Mouse (Mus musculus): ENCODE data around the gene Sun1.

Sun1 gene

GRCm38 (mm10) chr5:139252081-139252909, 51.9 kb downstream of the Sun1 start, which contains the start of gene Get4:
Gene Get4, plus strand, starts transcription at chr5:139252324.
- DNase-seq = peak; percentile 99 to 100

GRCm38 (mm10) chr5:139252910-139253245, 52.4 kb downstream of the Sun1 start:
- DNase-seq = peak in 1 of 2 experiments; percentile 25

DNA sequence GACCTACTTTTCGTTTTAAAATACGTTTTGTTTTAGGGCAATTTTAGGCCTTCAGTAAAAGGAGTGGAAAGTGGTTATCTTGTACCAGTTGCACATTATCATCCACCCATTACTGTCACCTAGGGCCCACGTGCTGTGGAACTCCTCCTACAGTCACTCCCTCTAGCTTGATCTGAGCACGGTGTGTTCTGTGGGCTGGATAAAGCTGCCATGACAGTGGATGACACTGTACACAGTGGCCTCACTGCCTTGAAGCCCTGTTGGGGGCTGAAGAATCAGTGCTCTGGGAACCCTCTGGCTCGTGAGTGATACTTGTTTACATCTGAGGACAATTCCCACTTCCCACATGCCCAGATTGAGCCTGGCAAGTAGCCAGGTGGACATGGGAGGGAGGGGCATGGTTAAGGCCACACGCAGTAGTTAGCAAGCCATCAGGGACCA, 52.9 kb downstream of the Sun1 start:
- DNase-seq = peak; percentile 27 to 58

DNA sequence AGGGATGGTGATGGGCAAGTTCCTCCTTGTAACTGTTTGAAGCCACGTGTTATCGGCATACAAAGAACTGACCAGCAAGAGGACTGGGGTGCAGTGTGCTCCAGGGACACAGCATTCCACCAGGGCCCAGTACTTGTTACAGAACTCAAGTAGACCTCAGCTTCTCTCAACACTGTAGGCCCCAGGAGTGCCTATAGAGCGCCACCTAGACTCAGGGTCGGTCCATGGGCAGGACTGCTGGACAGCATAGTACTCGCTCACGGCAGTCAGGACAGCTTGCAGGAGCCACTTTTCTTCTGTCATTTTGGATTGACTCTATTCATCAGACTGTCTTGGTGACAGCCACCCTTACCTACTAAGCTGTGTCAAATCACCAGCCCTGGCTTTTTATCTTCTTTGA, 54.5 kb downstream of the Sun1 start:
- no peak for DNase-seq

DNA sequence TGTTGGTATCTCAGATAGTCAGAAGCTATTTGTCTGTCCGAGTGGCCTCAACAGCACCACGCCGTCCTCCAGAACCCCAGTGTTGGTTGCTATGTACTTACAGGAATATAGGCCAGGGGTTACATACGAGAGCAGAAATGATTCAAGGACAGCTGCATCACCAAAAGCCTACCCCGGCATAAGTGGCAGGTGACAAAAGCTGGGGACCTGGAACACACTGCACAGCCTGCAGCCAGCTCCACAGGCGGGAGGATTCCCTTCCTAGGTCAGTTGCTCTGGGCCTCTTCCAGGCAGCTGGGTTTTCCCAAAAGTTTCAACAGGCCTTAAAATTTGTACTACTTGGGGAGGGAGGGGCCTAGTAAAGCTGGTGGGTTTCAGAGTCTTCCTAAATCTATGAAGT, 55.3 kb downstream of the Sun1 start:
- no peak for DNase-seq

GRCm38 (mm10) chr5:139256211-139256765, 55.9 kb downstream of the Sun1 start:
- no peak for DNase-seq

- DNase-seq = no peak
Measured at GRCm38 (mm10) chr5:139257265-139257664, 56.8 kb downstream of the Sun1 start.

DNA sequence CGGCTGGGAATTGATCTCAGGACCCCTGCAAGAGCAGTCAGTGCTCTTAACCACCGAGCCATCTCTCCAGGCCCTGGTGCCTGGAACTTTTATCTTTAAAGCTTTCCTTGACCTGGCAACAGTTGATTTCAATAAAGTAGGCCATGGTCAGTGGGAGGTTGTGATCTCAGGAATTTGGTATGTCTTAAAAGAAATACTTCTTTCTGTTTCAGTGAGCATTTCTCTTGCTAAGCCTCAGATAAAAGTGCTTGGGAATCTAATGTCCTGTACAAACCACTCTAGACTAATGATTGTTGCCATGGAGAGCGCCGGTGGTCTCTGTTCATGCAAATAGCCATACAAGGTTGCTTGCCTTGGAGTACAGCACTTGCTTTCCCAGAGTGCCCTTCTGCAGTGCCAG, 57.4 kb downstream of the Sun1 start:
- DNase-seq = no peak

GRCm38 (mm10) chr5:139258371-139259035, 58.1 kb downstream of the Sun1 start:
- DNase-seq = peak in 1 of 2 experiments; percentile 14

DNA sequence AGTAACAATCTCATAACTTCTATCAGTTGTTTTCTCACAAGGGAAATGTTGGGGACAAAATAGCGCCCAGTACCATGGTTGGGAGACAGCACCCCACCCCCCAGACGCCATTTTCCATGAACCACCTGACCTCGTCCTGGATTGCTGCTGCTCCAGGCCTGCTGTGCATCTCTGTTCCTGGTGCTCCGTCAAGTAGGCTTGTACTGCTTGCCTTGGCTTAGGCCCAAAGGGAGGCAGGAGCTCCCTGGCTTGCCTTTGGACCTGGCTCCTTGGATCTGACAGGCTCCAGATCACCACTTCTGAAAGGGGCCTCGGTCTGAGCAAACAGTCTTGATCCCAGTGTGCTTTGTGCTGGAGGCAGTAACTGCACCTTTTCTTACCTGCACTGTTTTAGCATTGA, 59.4 kb downstream of the Sun1 start:
- peak; percentile 70 to 73 for DNase-seq

DNA sequence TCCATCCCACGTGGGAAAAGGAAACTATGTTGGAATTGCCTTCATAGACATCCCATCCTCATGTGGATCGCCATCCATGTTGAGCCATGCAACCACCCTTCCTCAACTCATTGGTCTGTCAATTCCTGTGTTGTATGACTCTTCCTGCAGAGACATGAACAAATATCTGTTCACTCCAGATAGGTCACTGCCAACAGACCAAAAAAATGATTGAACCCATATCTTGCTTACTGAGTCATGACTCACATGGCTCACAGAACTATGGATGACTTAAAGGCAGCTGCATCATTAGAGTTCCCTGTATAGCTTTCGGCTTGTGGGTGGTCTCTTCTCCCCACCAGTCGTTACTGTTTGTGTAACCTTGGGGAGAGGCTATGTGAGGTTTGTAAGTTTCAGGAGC, 61.0 kb downstream of the Sun1 start:
- no peak for DNase-seq

GRCm38 (mm10) chr5:139267661-139268060, 67.2 kb downstream of the Sun1 start:
- no peak for DNase-seq

DNA sequence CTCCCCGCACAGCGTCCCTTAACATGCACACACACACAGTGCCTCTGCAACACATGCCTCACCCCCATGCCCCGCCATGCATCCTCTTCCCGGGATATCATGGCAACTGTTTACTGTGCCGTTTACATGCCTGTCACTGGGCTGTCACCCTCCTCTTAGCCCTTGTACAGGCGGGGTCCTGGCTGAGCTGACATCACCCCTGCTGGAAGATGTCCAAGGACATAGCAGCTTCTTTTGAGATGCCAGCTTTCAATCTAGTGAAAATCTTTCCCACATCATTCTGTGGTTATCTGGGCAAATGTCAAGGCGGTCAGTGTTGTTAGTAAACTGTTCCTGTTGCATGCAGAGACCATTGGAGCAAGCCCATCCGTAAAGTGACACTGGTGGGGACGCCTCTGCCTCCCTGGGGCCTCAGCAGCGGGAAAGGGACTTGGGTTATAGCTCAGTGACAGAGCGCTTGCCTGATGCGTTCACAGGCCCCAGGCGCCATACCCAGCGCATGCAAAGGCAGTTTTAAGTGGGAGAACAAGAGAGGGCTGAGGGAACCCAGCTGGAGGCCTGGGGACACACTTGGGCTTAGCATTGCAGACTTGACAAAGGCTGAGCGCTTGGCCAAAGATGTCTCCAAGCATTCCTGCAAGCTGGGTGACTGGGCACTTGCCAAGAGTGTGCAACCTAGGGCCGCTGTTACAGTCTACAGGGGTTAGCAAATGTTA, 70.5 kb downstream of the Sun1 start:
- DNase-seq = no peak

DNA sequence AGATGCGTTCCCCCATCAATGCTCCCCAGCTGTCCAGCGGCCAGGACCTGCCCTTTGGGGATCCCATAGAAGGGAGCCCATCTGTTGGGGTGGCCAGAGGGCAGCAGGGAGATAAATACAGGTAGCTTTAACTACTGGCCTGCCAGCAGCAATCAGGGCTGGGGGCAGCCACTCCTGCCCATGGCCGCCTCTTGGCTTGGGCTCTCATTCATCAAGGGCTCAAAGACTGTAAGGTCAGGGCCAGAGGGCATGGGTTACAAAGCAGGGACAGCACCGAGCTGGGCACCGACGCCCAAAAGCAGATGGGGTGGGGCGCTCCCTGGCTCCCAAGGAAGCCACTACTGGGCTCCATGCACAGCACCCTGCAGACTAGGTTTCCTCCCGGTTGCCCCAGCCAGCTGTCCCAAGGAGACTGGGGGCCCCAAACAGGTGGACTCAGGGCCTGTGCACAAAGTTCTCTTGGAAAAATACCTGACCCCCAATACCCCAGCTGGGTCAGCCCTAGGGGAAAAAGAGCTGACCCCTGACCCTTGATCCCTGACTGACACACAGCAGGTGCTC, 71.6 kb downstream of the Sun1 start:
- no peak for DNase-seq

GRCm38 (mm10) chr5:139277287-139277686, 76.8 kb downstream of the Sun1 start:
- no peak for DNase-seq

- no peak for DNase-seq
Measured at GRCm38 (mm10) chr5:139281373-139282112, 81.1 kb downstream of the Sun1 start.

- DNase-seq = peak; percentile 84 to 94
Measured at GRCm38 (mm10) chr5:139282191-139282590, 81.8 kb downstream of the Sun1 start.

GRCm38 (mm10) chr5:139283460-139284180, 83.2 kb downstream of the Sun1 start:
- no peak for DNase-seq

- no peak for DNase-seq
Measured at GRCm38 (mm10) chr5:139285383-139286067, 85.1 kb downstream of the Sun1 start.

- no peak for DNase-seq
Measured at GRCm38 (mm10) chr5:139286142-139286941, 85.9 kb downstream of the Sun1 start.
